Mouse (Mus musculus) cerebellum, adult 18-20 months (tissue): ENCODE results near the gene Sdhaf2.

ENCODE experiments used
- DNase-seq, 2 experiments: peaks; one replicate each; pipeline ENCODE4 v3.0.0; 2021

Gene Sdhaf2

GRCm38 (mm10) chr19:10496976-10497375, 29.0 kb downstream of the Sdhaf2 start:
- DNase-seq: no peak

GRCm38 (mm10) chr19:10495670-10496069, 30.3 kb downstream of the Sdhaf2 start:
- DNase-seq: no peak

GRCm38 (mm10) chr19:10486264-10486738, 39.6 kb downstream of the Sdhaf2 start:
- DNase-seq: peak; percentile 68 to 69

GRCm38 (mm10) chr19:10482703-10483102, 43.2 kb downstream of the Sdhaf2 start, which contains the start of gene Ppp1r32:
Gene Ppp1r32 (minus strand): TSS chr19:10482928.
- no peak for DNase-seq

GRCm38 (mm10) chr19:10479541-10479940, 46.4 kb downstream of the Sdhaf2 start:
- no peak for DNase-seq

- no peak for DNase-seq
These were observed 52.2 kb downstream of the Sdhaf2 start for GRCm38 (mm10) chr19:10473779-10474178.

GRCm38 (mm10) chr19:10472958-10473357, 53.0 kb downstream of the Sdhaf2 start:
- DNase-seq: no peak

GRCm38 (mm10) chr19:10469171-10469658, 56.7 kb downstream of the Sdhaf2 start:
- DNase-seq: no peak

- no peak for DNase-seq
These were observed 61.5 kb downstream of the Sdhaf2 start for GRCm38 (mm10) chr19:10464427-10464826.

GRCm38 (mm10) chr19:10461584-10461983, 64.4 kb downstream of the Sdhaf2 start:
- DNase-seq: no peak

GRCm38 (mm10) chr19:10459907-10460306, 66.0 kb downstream of the Sdhaf2 start:
- no peak for DNase-seq

- DNase-seq: no peak
These were observed 67.8 kb downstream of the Sdhaf2 start for GRCm38 (mm10) chr19:10458096-10458495.

- no peak for DNase-seq
These were observed 68.5 kb downstream of the Sdhaf2 start for GRCm38 (mm10) chr19:10457484-10457800.

- no peak for DNase-seq
These were observed 69.0 kb downstream of the Sdhaf2 start, which contains the start of gene Lrrc10b for GRCm38 (mm10) chr19:10456752-10457483. Gene Lrrc10b (minus strand): TSS chr19:10457473.

GRCm38 (mm10) chr19:10455437-10455806, 70.5 kb downstream of the Sdhaf2 start:
- no peak for DNase-seq

GRCm38 (mm10) chr19:10454718-10455436, 71.1 kb downstream of the Sdhaf2 start:
- no peak for DNase-seq
